Mouse (Mus musculus): Measurements from ENCODE around the gene Gsdma2. TPM values are rescaled to one million over a fixed set of nuclear protein-coding genes. Genes with fewer than 3 reads are reported as not detected.

Gsdma2 gene
- total RNA-seq, 2 experiments from 2014 or later: not detected

DNA sequence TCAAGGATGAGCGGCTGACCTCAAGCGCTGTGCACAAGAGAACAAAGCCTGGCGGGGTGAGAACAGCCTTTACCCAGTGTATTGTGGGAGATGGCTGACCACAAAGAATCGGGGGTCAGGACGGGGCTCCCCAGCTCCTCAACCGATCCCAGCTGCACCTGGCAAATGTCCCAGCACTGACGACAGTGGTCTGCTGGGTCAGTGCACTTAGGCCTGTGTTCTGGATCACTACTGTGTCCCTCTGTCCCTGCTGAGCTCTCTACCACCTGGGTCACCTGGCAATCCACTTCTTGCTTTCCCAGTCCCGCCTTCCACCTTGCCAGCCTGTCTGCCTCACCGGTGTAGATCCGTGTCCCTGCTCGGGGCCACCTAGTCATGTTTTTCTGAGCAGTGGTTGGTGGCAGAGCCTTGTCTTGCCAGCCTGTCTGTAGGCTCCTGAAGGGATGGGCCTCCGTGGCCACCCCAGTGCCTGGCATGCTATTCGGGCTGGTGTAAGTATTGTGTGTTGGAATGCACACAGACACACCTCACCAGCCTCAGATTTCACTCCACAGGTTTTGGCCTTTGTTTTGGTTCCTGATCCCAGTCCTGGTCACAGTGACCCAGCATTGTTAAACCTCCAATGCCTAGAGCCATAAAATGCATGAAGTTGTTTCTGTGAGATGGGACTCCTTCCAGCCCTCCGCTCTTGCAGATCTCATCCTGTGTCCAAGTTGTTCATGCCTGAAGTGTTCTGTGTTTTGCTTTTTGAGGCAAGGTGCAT, 50.1 kb downstream of the Gsdma2 start:
- no peak for DNase-seq

GRCm38 (mm10) chr11:98697225-98697624, 50.7 kb downstream of the Gsdma2 start:
- DNase-seq: no peak
- intact Hi-C loops (cut with DNase I): no loop called here

More for the DNA sequence above, 50.1 kb downstream of the Gsdma2 start:
- intact Hi-C loops (cut with DNase I): no loop called here

- intact Hi-C loops (cut with DNase I): loop anchor here (1.0 kb wide), 1 partner anchor 131 kb away; no protein-coding TSS in a partner anchor
Measured at GRCm38 (mm10) chr11:98698849-98699640, 52.5 kb downstream of the Gsdma2 start.

GRCm38 (mm10) chr11:98699911-98700310, 53.4 kb downstream of the Gsdma2 start:
- peak; percentile 83 to 89 for DNase-seq
- intact Hi-C loops (cut with DNase I): loop anchor here (1.0 to 2.0 kb wide), 3 partner anchors 10 to 209 kb away; no protein-coding TSS in a partner anchor

More at GRCm38 (mm10) chr11:98698849-98699640, 52.5 kb downstream of the Gsdma2 start:
- no peak for DNase-seq

- intact Hi-C loops (cut with DNase I): loop anchor here (2.0 kb wide), 1 partner anchor 208 kb away; no protein-coding TSS in a partner anchor
- no peak for DNase-seq
Measured at GRCm38 (mm10) chr11:98701213-98701670, 54.7 kb downstream of the Gsdma2 start, which contains the start of gene Csf3. TSS of gene Csf3 (plus strand) at chr11:98701263.

DNA sequence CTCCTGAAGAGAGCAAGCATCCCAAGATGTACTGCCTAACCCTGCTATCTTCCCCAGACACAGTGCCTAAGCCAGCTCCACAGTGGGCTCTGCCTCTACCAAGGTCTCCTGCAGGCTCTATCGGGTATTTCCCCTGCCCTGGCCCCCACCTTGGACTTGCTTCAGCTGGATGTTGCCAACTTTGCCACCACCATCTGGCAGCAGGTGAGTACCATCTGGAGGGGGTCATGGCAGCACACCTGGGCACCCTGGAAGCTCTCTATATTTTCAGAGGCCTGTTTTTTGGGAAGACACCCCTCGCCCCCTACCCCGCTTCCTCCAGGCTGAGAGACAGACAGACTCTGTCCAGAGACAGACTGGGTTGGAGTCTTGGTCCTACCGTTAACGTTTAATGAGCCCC, 55.8 kb downstream of the Gsdma2 start:
- no peak for DNase-seq
- intact Hi-C loops (cut with DNase I): no loop called here

DNA sequence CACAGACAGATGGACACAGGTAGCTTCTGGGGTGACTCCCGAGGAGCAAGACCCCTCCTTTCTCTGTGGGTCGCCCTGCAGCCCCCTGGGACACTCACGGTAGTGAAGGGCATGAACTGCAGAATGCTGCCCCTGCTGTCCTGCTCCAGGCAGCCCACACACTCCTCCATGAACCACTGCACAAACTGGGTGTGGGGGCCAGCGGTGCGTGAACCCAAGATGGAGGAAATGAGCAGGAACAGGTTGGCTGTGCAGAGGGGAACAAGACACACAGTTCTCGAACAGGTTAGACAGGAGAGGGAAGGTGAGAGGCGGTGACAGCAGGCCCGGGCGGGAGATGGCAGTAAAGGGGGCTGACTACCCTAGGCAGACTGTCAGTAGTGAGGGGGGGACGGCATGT, 58.5 kb downstream of the Gsdma2 start:
- intact Hi-C loops (cut with DNase I): no loop called here
- DNase-seq: no peak

Other genes with a start within 250 kb of the Gsdma2 start
- 1 to 10 TPM; 8.5 to 9.2 TPM for gene Pgap3, start 246.3 kb upstream of the Gsdma2 start, total RNA-seq (2021)
- 10 to 100 TPM in 1 of 2 experiments, 1 to 10 TPM in 1; 7.2 to 10.6 TPM for gene Erbb2, start 234.3 kb upstream of the Gsdma2 start, total RNA-seq (2021)
- gene Mien1, start 207.8 kb upstream of the Gsdma2 start, total RNA-seq (2021): 10 to 100 TPM; 53.0 to 66.2 TPM
- under 1 TPM; 0.14 to 0.31 TPM for gene Grb7, start 200.4 kb upstream of the Gsdma2 start, total RNA-seq (2021)
- gene Ikzf3, start 100.7 kb upstream of the Gsdma2 start, total RNA-seq (2021): under 1 TPM; 0.44 to 0.84 TPM
- not detected for gene Zpbp2, start 95.7 kb upstream of the Gsdma2 start, total RNA-seq (2021)
- 10 to 100 TPM; 39.3 to 40.4 TPM for gene Ormdl3, start 59.4 kb upstream of the Gsdma2 start, total RNA-seq (2021)
- not detected for gene Lrrc3c, start 48.5 kb upstream of the Gsdma2 start, total RNA-seq (2021)
- 1 to 10 TPM; 5.4 to 6.4 TPM for gene Gm12355, start 21.1 kb upstream of the Gsdma2 start, total RNA-seq (2021)
- 1 to 10 TPM; 3.0 to 3.3 TPM for gene Gsdma3, start 20.4 kb upstream of the Gsdma2 start, total RNA-seq (2021)
- gene Gsdma, start 17.6 kb downstream of the Gsdma2 start, total RNA-seq (2021): not detected
- 100 to 1,000 TPM; 102 to 104 TPM for gene Psmd3, start 35.8 kb downstream of the Gsdma2 start, total RNA-seq (2021)
- not detected for gene Csf3, start 54.5 kb downstream of the Gsdma2 start, total RNA-seq (2021)
- gene Med24, start 82.7 kb downstream of the Gsdma2 start, total RNA-seq (2021): 10 to 100 TPM; 45.2 to 52.7 TPM
- gene Thra, start 93.9 kb downstream of the Gsdma2 start, total RNA-seq (2021): 100 to 1,000 TPM; 100 to 111 TPM
- gene Nr1d1, start 128.6 kb downstream of the Gsdma2 start, total RNA-seq (2021): 100 to 1,000 TPM; 104 to 107 TPM
- gene Msl1, start 148.8 kb downstream of the Gsdma2 start, total RNA-seq (2021): 10 to 100 TPM; 74.4 to 75.3 TPM
- gene Casc3, start 158.1 kb downstream of the Gsdma2 start, total RNA-seq (2021): 10 to 100 TPM; 26.1 to 26.2 TPM
- gene Rapgefl1, start 190.0 kb downstream of the Gsdma2 start, total RNA-seq (2021): under 1 TPM; 0.57 to 0.72 TPM
- 10 to 100 TPM in 1 of 2 experiments, 1 to 10 TPM in 1; 8.1 to 10.2 TPM for gene Wipf2, start 216.9 kb downstream of the Gsdma2 start, total RNA-seq (2021)

Measured in heart, postnatal 36 days (tissue).